Mouse (Mus musculus): ENCODE results near the gene Prdx5. TPM values are rescaled to one million over a fixed set of nuclear protein-coding genes. Genes with fewer than 3 reads are reported as not detected.

Gene Prdx5
- 100 to 1,000 TPM; 693 to 776 TPM for total RNA-seq (2021)

GRCm38 (mm10) chr19:6909507-6910289 is at the start of gene Prdx5, which contains the start of gene Trmt112:
Prdx5 (minus strand) TSS chr19:6910106.
Trmt112 (plus strand) TSS chr19:6909698.
- peak; percentile 84 to 85 for DNase-seq
- intact Hi-C loops (cut with DNase I) = loop anchor here (2.0 kb wide), 2 partner anchors 39 to 69 kb away; partner anchors contain the start of gene Rps6ka4

- DNase-seq = no peak
- intact Hi-C loops (cut with DNase I) = no loop called here
Observed at GRCm38 (mm10) chr19:6956461-6956860, 46.6 kb upstream of the Prdx5 start.

GRCm38 (mm10) chr19:6955424-6955823 is 45.5 kb upstream of the Prdx5 start:
- no peak for DNase-seq
- intact Hi-C loops (cut with DNase I) = no loop called here

- no peak for DNase-seq
- intact Hi-C loops (cut with DNase I) = no loop called here
Observed at GRCm38 (mm10) chr19:6954046-6954445, 44.1 kb upstream of the Prdx5 start.

- intact Hi-C loops (cut with DNase I) = loop anchor here (1.0 kb wide), 1 partner anchor 17 kb away; no protein-coding TSS in a partner anchor
- DNase-seq = peak; percentile 56 to 60
Observed at GRCm38 (mm10) chr19:6952712-6953037, 42.8 kb upstream of the Prdx5 start.

GRCm38 (mm10) chr19:6951994-6952711 is 42.2 kb upstream of the Prdx5 start:
- intact Hi-C loops (cut with DNase I) = no loop called here
- peak; percentile 84 to 86 for DNase-seq

GRCm38 (mm10) chr19:6951381-6951968 is 41.6 kb upstream of the Prdx5 start:
- intact Hi-C loops (cut with DNase I) = no loop called here
- peak; percentile 94 for DNase-seq

GRCm38 (mm10) chr19:6950613-6951153 is 40.8 kb upstream of the Prdx5 start:
- DNase-seq = peak; percentile 52 to 65
- intact Hi-C loops (cut with DNase I) = loop anchor here (1.0 kb wide), 1 partner anchor 8 kb away; the partner anchor contains the start of gene Gpr137

- DNase-seq = no peak
- intact Hi-C loops (cut with DNase I) = loop anchor here (1.0 kb wide), 1 partner anchor 8 kb away; the partner anchor contains the start of gene Gpr137
Observed at GRCm38 (mm10) chr19:6949951-6950350, 40.0 kb upstream of the Prdx5 start.

GRCm38 (mm10) chr19:6949532-6949931 is 39.6 kb upstream of the Prdx5 start:
- no peak for DNase-seq
- intact Hi-C loops (cut with DNase I) = no loop called here

- intact Hi-C loops (cut with DNase I) = no loop called here
- no peak for DNase-seq
Observed at GRCm38 (mm10) chr19:6948186-6948585, 38.3 kb upstream of the Prdx5 start.

GRCm38 (mm10) chr19:6947742-6948141 is 37.8 kb upstream of the Prdx5 start:
- DNase-seq = no peak
- intact Hi-C loops (cut with DNase I) = no loop called here

GRCm38 (mm10) chr19:6943709-6944108 is 33.8 kb upstream of the Prdx5 start:
- intact Hi-C loops (cut with DNase I) = loop anchor here (2.0 kb wide), 1 partner anchor 699 kb away; no protein-coding TSS in a partner anchor
- no peak for DNase-seq

- DNase-seq = no peak
- intact Hi-C loops (cut with DNase I) = loop anchor here (1.0 kb wide), 1 partner anchor 8 kb away; no protein-coding TSS in a partner anchor
Observed at GRCm38 (mm10) chr19:6942764-6943163, 32.9 kb upstream of the Prdx5 start.

GRCm38 (mm10) chr19:6942249-6942691 is 32.4 kb upstream of the Prdx5 start, which contains the start of gene Gpr137:
Gpr137 (minus strand) TSS chr19:6942480.
- DNase-seq = peak; percentile 92 to 94
- intact Hi-C loops (cut with DNase I) = loop anchor here (1.0 kb wide), 1 partner anchor 8 kb away; no protein-coding TSS in a partner anchor

GRCm38 (mm10) chr19:6941372-6942248 is 31.7 kb upstream of the Prdx5 start, which contains the start of gene Bad:
Bad (plus strand) TSS chr19:6941861.
- intact Hi-C loops (cut with DNase I) = loop anchor here (1.0 to 2.0 kb wide), 2 partner anchors 9 to 17 kb away; partner anchors contain the start of gene Catsperz
- peak; percentile 98 to 99 for DNase-seq

- no peak for DNase-seq
- intact Hi-C loops (cut with DNase I) = loop anchor here (2.0 kb wide), 1 partner anchor 16 kb away; the partner anchor contains the start of gene Catsperz
Observed at GRCm38 (mm10) chr19:6940396-6941351, 30.8 kb upstream of the Prdx5 start.

Data from heart, postnatal 36 days (tissue).